Mouse (Mus musculus): ENCODE results near the gene Brwd1.
"Not testable (repeated sequence)": the region's sequence is repeated elsewhere in the genome, so short reads cannot be mapped to it uniquely, and the experiment has no call there.

Brwd1 gene

GRCm38 (mm10) chr16:96082301-96083178 is at the start of gene Brwd1:
TSS of gene Brwd1 (minus strand) at chr16:96082526.
- peak; percentile 78 for DNase-seq (ENCODE audit: low spot score)

GRCm38 (mm10) chr16:96128466-96128865 is 46.1 kb upstream of the Brwd1 start:
- DNase-seq (ENCODE audit: low spot score), result no peak

- DNase-seq (ENCODE audit: low spot score), result peak; percentile 94
Observed at GRCm38 (mm10) chr16:96127657-96128344, 45.5 kb upstream of the Brwd1 start, which contains the start of gene Hmgn1. TSS of gene Hmgn1 (minus strand) at chr16:96127729.

- DNase-seq (ENCODE audit: low spot score), result no peak
Observed at GRCm38 (mm10) chr16:96127288-96127656, 44.9 kb upstream of the Brwd1 start.

- no peak for DNase-seq (ENCODE audit: low spot score)
Observed at GRCm38 (mm10) chr16:96126684-96127171, 44.4 kb upstream of the Brwd1 start.

GRCm38 (mm10) chr16:96120022-96120623 is 37.8 kb upstream of the Brwd1 start:
- no peak for DNase-seq (ENCODE audit: low spot score)

GRCm38 (mm10) chr16:96114729-96115128 is 32.4 kb upstream of the Brwd1 start:
- no peak for DNase-seq (ENCODE audit: low spot score)

GRCm38 (mm10) chr16:96112769-96113168 is 30.4 kb upstream of the Brwd1 start:
- DNase-seq (ENCODE audit: low spot score), result no peak

- DNase-seq (ENCODE audit: low spot score), result no peak
Observed at GRCm38 (mm10) chr16:96110655-96111345, 28.5 kb upstream of the Brwd1 start.

GRCm38 (mm10) chr16:96109673-96110072 is 27.3 kb upstream of the Brwd1 start:
- DNase-seq (ENCODE audit: low spot score), result no peak

- no peak for DNase-seq (ENCODE audit: low spot score)
Observed at GRCm38 (mm10) chr16:96103036-96103435, 20.7 kb upstream of the Brwd1 start.

- DNase-seq (ENCODE audit: low spot score), result not testable (repeated sequence)
Observed at GRCm38 (mm10) chr16:96097811-96098210, 15.5 kb upstream of the Brwd1 start.

GRCm38 (mm10) chr16:96095966-96096365 is 13.6 kb upstream of the Brwd1 start:
- no peak for DNase-seq (ENCODE audit: low spot score)

- no peak for DNase-seq (ENCODE audit: low spot score)
Observed at GRCm38 (mm10) chr16:96091515-96092504, 9.5 kb upstream of the Brwd1 start.

- DNase-seq (ENCODE audit: low spot score), result no peak
Observed at GRCm38 (mm10) chr16:96088120-96088519, 5.8 kb upstream of the Brwd1 start.

- no peak for DNase-seq (ENCODE audit: low spot score)
Observed at GRCm38 (mm10) chr16:96087436-96087835, 5.1 kb upstream of the Brwd1 start.

- DNase-seq (ENCODE audit: low spot score), result no peak
Observed at GRCm38 (mm10) chr16:96087001-96087400, 4.7 kb upstream of the Brwd1 start.

- DNase-seq (ENCODE audit: low spot score), result no peak
Observed at GRCm38 (mm10) chr16:96085597-96085996, 3.3 kb upstream of the Brwd1 start.

- peak; percentile 31 for DNase-seq (ENCODE audit: low spot score)
Observed at GRCm38 (mm10) chr16:96083179-96083646, 887 bp upstream of the Brwd1 start.

- peak; percentile 60 for DNase-seq (ENCODE audit: low spot score)
Observed at GRCm38 (mm10) chr16:96081742-96082241, 534 bp downstream of the Brwd1 start.
